Mouse (Mus musculus): ENCODE results near the gene Pak1. TPM values are rescaled to one million over a fixed set of nuclear protein-coding genes. Genes with fewer than 3 reads are reported as not detected.

Gene Pak1
- total RNA-seq, 2 experiments from 2014 or later = 1.2 to 1.3 TPM

Other genes with a start within 250 kb of the Pak1 start
- gene Aamdc, start 209.0 kb upstream of the Pak1 start, total RNA-seq (2021) = 10 to 100 TPM; 60.7 to 61.9 TPM
- 10 to 100 TPM; 15.0 to 17.4 TPM for gene Rsf1, start 208.7 kb upstream of the Pak1 start, total RNA-seq (2021)
- gene Clns1a, start 91.9 kb upstream of the Pak1 start, total RNA-seq (2021) = 10 to 100 TPM; 29.5 to 31.5 TPM
- 1 to 10 TPM; 1.6 to 1.9 TPM for gene Aqp11, start 50.3 kb upstream of the Pak1 start, total RNA-seq (2021)
- not detected for gene Gdpd4, start 131.4 kb downstream of the Pak1 start, total RNA-seq (2021)